Mouse (Mus musculus): ENCODE measurements around the gene F3.

- TF ChIP-seq CTCF (IDR thresholded peaks at IDR 0.05; ENCODE audit: extremely low read depth, insufficient read length, insufficient replicate concordance, low read depth, low read length) (no peak), POLR2A (IDR thresholded peaks at IDR 0.05; ENCODE audit: low read depth, low read length) (no peak)
These were observed 40.6 kb upstream of the F3 start for GRCm38 (mm10) chr3:121682439-121683411.

All from small intestine, adult 2 months (tissue).